In genomic region chr7:45138403-45138802, GRCm38 (mm10) we compare ENCODE assay signal across 30 mouse cellular contexts. TPM values are rescaled to one million over a fixed set of nuclear protein-coding genes. Genes with fewer than 3 reads are reported as not detected.
DNase-seq lines count a peak whose midpoint lies in the region; ATAC-seq and TF ChIP-seq lines count a peak whose summit lies in the region.
"Had no signal": no experiment of that assay in that cellular context is flagged by ENCODE, and none has a peak within 500 bp of the region (broad histone marks: within the 10 kb centered on the region; RNA-seq: fewer than 3 reads in every experiment).

No protein-coding gene starts in this region.

- DNase-seq in heart, postnatal 36 days, result no peak
- DNase-seq in testis, postnatal 14 days (ENCODE audit: low spot score), result no peak
- peak; percentile 19 for DNase-seq in adipocyte (ENCODE audit: low spot score)
- DNase-seq in layer of hippocampus, postnatal 36 days, result no peak
- DNase-seq in gastrocnemius, postnatal 14 days, result no peak
- DNase-seq: adrenal gland, postnatal 25 days; cerebellum, adult 11-12 months; cerebellum, adult 9-11 months; embryo, embryonic 11 days; gastrocnemius, postnatal 25 days; kidney, adult 9 months; kidney, postnatal 10 days; lung, adult 2 months; lung, postnatal 10 days; thymus, postnatal 14 days had no signal

- no peak for ATAC-seq in heart, embryonic 12.5 days (ENCODE audit: insufficient number of reproducible peaks, low FRiP score)
- ATAC-seq: forebrain, embryonic 13.5 days; intestine, postnatal 0 days; midbrain, embryonic 13.5 days had no signal

- TF ChIP-seq CTCF in testis, adult 2 months (IDR thresholded peaks at IDR 0.05; ENCODE audit: control insufficient read depth, insufficient read depth, insufficient replicate concordance, low read depth, low read length), result no peak

- H3K27ac ChIP-seq in heart, embryonic 12.5 days (ENCODE audit: poor library complexity, severe bottlenecking), result peak overlapping the region; percentile 36; the same call in 1 of the 2 replicates
- H3K27ac ChIP-seq in testis, adult 2 months (ENCODE audit: control insufficient read depth, insufficient read depth, low read depth, low read length), result no peak overlapping the region
- H3K27ac ChIP-seq: forebrain, embryonic 13.5 days; hindbrain, embryonic 14.5 days; left cerebral cortex, adult 2 months; limb, embryonic 15.5 days; macrophage; midbrain, embryonic 13.5 days had no signal

- H3K4me3 ChIP-seq in heart, embryonic 12.5 days, result no peak overlapping the region
- H3K4me3 ChIP-seq in testis, adult 2 months (ENCODE audit: control insufficient read depth, low read depth, low read length), result peak overlapping the region; percentile 37
- H3K4me3 ChIP-seq: erythroblast, embryonic 14.5 days; forebrain, embryonic 13.5 days; left cerebral cortex, adult 2 months; limb, embryonic 15.5 days; midbrain, embryonic 13.5 days had no signal

- TF ChIP-seq POLR2A in testis, adult 2 months (IDR thresholded peaks at IDR 0.05; ENCODE audit: control insufficient read depth, low read depth, low read length), result no peak

- 0 out of 2 replicates have a peak, but pooled peaks cover 8% of the 10 kb centered on the region for H3K27me3 ChIP-seq in heart, embryonic 12.5 days (replicated peaks)
- H3K27me3 ChIP-seq in testis, adult 2 months (ENCODE audit: control insufficient read depth, insufficient read depth, low read length), result no peaks in the 10 kb centered on the region

- intact Hi-C loops in heart, postnatal 36 days (cut with DNase I), result loop anchor here (5.0 kb wide), 1 partner anchor 156 kb away; no protein-coding TSS in a partner anchor
- intact Hi-C loops in gastrocnemius, postnatal 14 days (cut with DNase I; ENCODE audit: low total_unique reads), result no loop called here

- H3K36me3 ChIP-seq in heart, embryonic 12.5 days, result peaks cover 20% of the 10 kb centered on the region
- H3K36me3 ChIP-seq in testis, adult 2 months (ENCODE audit: control insufficient read depth, insufficient read depth, low read length), result no peaks in the 10 kb centered on the region

- H3K4me2 ChIP-seq in heart, embryonic 12.5 days, result no peak overlapping the region
- H3K4me2 ChIP-seq: forebrain, embryonic 13.5 days; hindbrain, embryonic 14.5 days; limb, embryonic 15.5 days; midbrain, embryonic 13.5 days had no signal

- 89% methylated on average over 1 of the region's 1 CpGs for WGBS in heart, embryonic 12.5 days

- peaks cover under 1% of the 10 kb centered on the region for H3K9me3 ChIP-seq in heart, embryonic 12.5 days (replicated peaks)
- H3K9me3 ChIP-seq: forebrain, embryonic 13.5 days; limb, embryonic 15.5 days; midbrain, embryonic 13.5 days had no signal

- peaks cover 39% of the 10 kb centered on the region for H3K4me1 ChIP-seq in heart, embryonic 12.5 days (replicated peaks)
- H3K4me1 ChIP-seq in testis, adult 2 months (ENCODE audit: control insufficient read depth, insufficient read depth, low read length), result peaks cover 11% of the 10 kb centered on the region

- H3K9ac ChIP-seq in heart, embryonic 12.5 days, result no peak overlapping the region
- H3K9ac ChIP-seq: forebrain, embryonic 13.5 days; hindbrain, embryonic 14.5 days; limb, embryonic 15.5 days; midbrain, embryonic 13.5 days had no signal

RNA-seq across cellular contexts. Expression of gene Flt3l, which starts 2.2 kb away (rescaled TPM):
- polyA plus RNA-seq in heart, embryonic 12.5 days (2016; fragmentation: Nextera tagmentation; extraction: Ambion mirVana), result 1.1 and 1.2 TPM in 2 replicates
- total RNA-seq in heart, postnatal 36 days (2021), result 10 to 100 TPM in 1 of 2 experiments, 1 to 10 TPM in 1; 7.0 to 16.1 TPM
- polyA plus RNA-seq in testis, adult 2 months (2012; rRNA removed), result 3.8 and 3.9 TPM in 2 replicates
- 10 to 100 TPM in 1 of 2 experiments, 1 to 10 TPM in 1; 7.0 to 10.1 TPM for total RNA-seq in layer of hippocampus, postnatal 36 days (2021)
- total RNA-seq in gastrocnemius, postnatal 14 days (2021), result 1 to 10 TPM; 1.9 to 2.5 TPM

RNA-seq across cellular contexts. Expression of gene Gm45713, which starts 2.4 kb away (rescaled TPM):
- 0.22 and 0.50 TPM in 2 replicates for polyA plus RNA-seq in heart, embryonic 12.5 days (2016; fragmentation: Nextera tagmentation; extraction: Ambion mirVana)
- total RNA-seq in heart, postnatal 36 days (2021), result not detected
- 0.06 and 0.41 TPM in 2 replicates for polyA plus RNA-seq in testis, adult 2 months (2012; rRNA removed)
- under 1 TPM in 1 of 2 experiments, not detected in 1; 0.50 TPM for total RNA-seq in layer of hippocampus, postnatal 36 days (2021)
- not detected for total RNA-seq in gastrocnemius, postnatal 14 days (2021)
- total RNA-seq: adrenal gland, adult 18-20 months; adrenal gland, postnatal 25 days; gastrocnemius, postnatal 25 days; left cerebral cortex, adult 2 months; left cerebral cortex, postnatal 25 days; megakaryocyte-erythroid progenitor cell, adult 5-6 weeks; monocyte, adult 5-6 weeks had no signal
- polyA plus RNA-seq: erythroblast, embryonic 14.5 days; hindbrain, embryonic 14.5 days; limb, embryonic 15.5 days; macrophage; midbrain, embryonic 13.5 days; neural tube, embryonic 14.5 days had no signal

RNA-seq across cellular contexts. Expression of gene Rpl13a, which starts 9.8 kb away (rescaled TPM):
- 868 and 880 TPM in 2 replicates for polyA plus RNA-seq in heart, embryonic 12.5 days (2016; fragmentation: Nextera tagmentation; extraction: Ambion mirVana)
- 100 to 1,000 TPM; 580 to 665 TPM for total RNA-seq in heart, postnatal 36 days (2021)
- polyA plus RNA-seq in testis, adult 2 months (2012; rRNA removed), result 859 and 869 TPM in 2 replicates
- 100 to 1,000 TPM; 788 to 817 TPM for total RNA-seq in layer of hippocampus, postnatal 36 days (2021)
- 100 to 1,000 TPM; 742 to 866 TPM for total RNA-seq in gastrocnemius, postnatal 14 days (2021)

RNA-seq across cellular contexts. Expression of gene Rps11, which starts 14.2 kb away (rescaled TPM):
- 1,003 and 1,022 TPM in 2 replicates for polyA plus RNA-seq in heart, embryonic 12.5 days (2016; fragmentation: Nextera tagmentation; extraction: Ambion mirVana)
- 100 to 1,000 TPM; 567 to 587 TPM for total RNA-seq in heart, postnatal 36 days (2021)
- polyA plus RNA-seq in testis, adult 2 months (2012; rRNA removed), result 169 and 192 TPM in 2 replicates
- total RNA-seq in layer of hippocampus, postnatal 36 days (2021), result 100 to 1,000 TPM; 408 to 432 TPM
- 100 to 1,000 TPM; 599 to 696 TPM for total RNA-seq in gastrocnemius, postnatal 14 days (2021)

RNA-seq across cellular contexts. Expression of gene Pih1d1, which starts 15.7 kb away (rescaled TPM):
- polyA plus RNA-seq in heart, embryonic 12.5 days (2016; fragmentation: Nextera tagmentation; extraction: Ambion mirVana), result 81.3 and 86.2 TPM in 2 replicates
- total RNA-seq in heart, postnatal 36 days (2021), result 10 to 100 TPM; 41.8 to 43.1 TPM
- polyA plus RNA-seq in testis, adult 2 months (2012; rRNA removed), result 258 and 295 TPM in 2 replicates
- 10 to 100 TPM; 44.5 to 46.8 TPM for total RNA-seq in layer of hippocampus, postnatal 36 days (2021)
- 10 to 100 TPM; 40.0 to 42.4 TPM for total RNA-seq in gastrocnemius, postnatal 14 days (2021)
